Mouse (Mus musculus) heart, adult 18-20 months (tissue): Measurements from ENCODE around the gene Gm21976. TPM values are rescaled to one million over a fixed set of nuclear protein-coding genes. Genes with fewer than 3 reads are reported as not detected.
A peak's percentile ranks its signal among the peaks of the same experiment; 100 is the strongest.

Experiments
- DNase-seq, 2 experiments: peaks; one replicate each; pipeline ENCODE4 v3.0.0; 2021 to 2022; ENCODE audit warnings: mixed read lengths in 1 of 2
- total RNA-seq, 2 experiments: library from RNA; stranded (reverse); gene quantifications; 2 replicates each; pipeline ENCODE4 v1.2.3; 2021

Gm21976 gene
- total RNA-seq, 2 experiments from 2014 or later = not detected

DNA sequence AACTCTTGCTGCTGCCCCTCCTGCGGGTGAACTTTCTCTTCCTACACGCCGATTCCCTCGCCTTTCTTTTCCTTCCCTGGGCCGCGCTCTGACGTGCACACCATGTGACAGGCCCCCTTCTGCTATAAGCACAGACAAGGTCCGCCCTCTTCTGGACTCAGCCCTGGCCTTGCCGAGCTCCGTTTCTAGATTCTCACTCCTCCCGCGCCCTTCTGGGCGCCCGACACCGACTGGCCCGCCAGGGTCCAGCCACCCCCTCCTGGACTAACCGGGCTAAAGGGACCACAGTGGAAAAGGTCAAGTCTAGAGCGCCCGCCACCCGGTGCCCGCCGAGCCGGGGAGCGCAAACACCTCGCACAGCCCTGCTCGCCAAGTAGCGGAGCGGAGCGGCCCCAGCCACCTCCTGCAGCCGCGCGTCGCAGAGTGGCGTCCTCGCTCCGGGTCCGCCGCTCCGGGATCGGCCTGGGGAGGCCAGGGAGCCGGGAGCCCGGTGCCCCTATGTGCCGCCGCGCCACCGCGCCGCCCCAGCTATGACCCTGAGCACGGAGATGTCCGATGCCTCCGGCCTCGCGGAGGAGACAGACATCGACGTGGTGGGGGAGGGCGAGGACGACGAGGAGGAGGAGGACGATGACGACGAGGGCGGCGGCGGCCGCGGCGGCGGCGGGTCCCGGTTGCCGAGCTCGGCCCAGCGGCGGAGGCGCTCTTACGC, 74.6 kb downstream of the Gm21976 start, which contains the start of gene Foxd1:
Gene Foxd1, plus strand, starts transcription at position 153 of the 712 bp plus-strand sequence.
- peak; percentile 34 to 43 for DNase-seq

DNA sequence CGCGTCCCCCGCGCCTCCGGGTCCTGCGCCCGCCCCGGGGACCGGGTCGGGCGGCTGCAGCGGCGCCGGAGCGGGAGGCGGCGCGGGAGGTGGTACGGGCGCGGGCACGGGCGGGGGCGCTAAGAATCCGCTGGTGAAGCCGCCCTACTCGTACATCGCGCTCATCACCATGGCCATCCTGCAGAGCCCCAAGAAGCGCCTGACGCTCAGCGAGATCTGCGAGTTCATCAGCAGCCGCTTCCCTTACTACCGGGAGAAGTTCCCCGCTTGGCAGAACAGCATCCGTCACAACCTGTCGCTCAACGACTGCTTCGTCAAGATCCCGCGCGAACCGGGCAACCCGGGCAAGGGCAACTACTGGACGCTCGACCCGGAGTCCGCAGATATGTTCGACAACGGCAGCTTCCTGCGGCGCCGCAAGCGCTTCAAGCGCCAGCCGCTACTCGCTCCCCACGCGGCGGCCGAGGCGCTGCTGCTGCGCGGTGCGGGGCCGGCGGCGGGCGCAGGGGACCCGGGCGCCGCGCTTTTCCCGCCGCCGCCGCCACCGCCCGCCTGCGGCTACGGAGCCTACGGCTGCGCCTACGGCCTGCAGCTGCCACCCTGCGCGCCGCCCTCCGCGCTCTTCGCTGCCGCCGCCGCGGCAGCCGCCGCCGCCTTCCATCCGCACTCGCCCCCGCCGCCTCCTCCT, 75.3 kb downstream of the Gm21976 start:
- peak in 1 of 2 experiments; percentile 41 for DNase-seq

GRCm38 (mm10) chr13:98355559-98356111, 75.9 kb downstream of the Gm21976 start:
- peak in 1 of 2 experiments; percentile 37 for DNase-seq

DNA sequence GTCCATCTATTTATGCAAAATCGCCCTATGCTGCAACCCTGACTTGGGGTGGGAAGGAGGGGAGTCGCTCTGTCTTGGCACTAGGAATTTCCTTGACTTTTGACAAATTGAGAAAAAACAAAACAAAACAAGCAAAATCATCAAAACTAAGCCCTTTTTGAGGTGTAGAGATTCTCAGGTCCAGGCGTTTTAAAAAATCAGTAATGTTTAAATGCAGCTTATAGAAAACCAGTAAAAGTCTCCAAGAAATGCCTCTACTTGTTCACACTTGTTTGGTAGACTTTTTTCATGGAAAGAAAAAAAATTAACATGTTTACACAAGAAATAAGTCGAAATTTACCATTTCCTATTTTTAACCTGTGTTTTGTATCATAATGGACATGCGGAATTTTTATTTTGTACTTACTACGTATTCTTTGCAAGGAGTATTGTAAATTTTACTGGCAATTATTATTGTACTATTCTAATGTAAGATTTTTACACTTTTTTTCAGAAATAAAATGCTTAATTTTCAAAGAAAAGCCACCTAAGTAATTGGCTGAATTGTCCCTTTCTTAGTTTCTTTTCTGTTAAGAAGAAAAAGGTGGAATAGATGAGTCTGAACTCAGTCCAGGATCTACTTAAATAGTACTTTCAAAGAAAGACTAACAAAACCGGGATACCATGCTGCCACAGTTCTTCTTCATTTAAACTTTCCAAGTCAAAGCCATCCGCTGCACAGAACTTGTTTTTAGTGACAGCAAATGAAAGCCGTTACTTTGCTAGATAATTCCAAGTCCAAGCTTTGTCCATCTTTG, 76.7 kb downstream of the Gm21976 start:
- DNase-seq = peak in 1 of 2 experiments; percentile 14

Other genes with a start within 250 kb of the Gm21976 start
- gene Arhgef28, start 73.4 kb upstream of the Gm21976 start, total RNA-seq = 1 to 10 TPM; 5.1 to 7.9 TPM
- gene Utp15, start 16.8 kb upstream of the Gm21976 start, total RNA-seq = 1 to 10 TPM; 5.4 to 7.5 TPM
- gene Ankra2, start 16.8 kb upstream of the Gm21976 start, total RNA-seq = 10 to 100 TPM; 39.7 to 43.5 TPM
- gene Btf3, start 37.1 kb downstream of the Gm21976 start, total RNA-seq = 100 to 1,000 TPM; 195 to 218 TPM
- gene Foxd1, start 74.4 kb downstream of the Gm21976 start, total RNA-seq = under 1 TPM; 0.05 to 0.08 TPM
- not detected for gene Gm10320, start 212.1 kb downstream of the Gm21976 start, total RNA-seq